Mouse (Mus musculus) kidney, embryonic 14.5 days (tissue): ENCODE data around the gene Srek1. TPM values are rescaled to one million over a fixed set of nuclear protein-coding genes. Genes with fewer than 3 reads are reported as not detected.

Source experiments
- ATAC-seq: fragments of 200-750 bp; cut with Nextera tagmentation; 2 replicates; pipeline ENCODE4 v1.8.0; 2017; ENCODE audit warnings: moderate number of reproducible peaks, mild to moderate bottlenecking, moderate TSS enrichment, moderate library complexity; ENCODE audit not compliant: low FRiP score, low TSS enrichment
- H3K27ac ChIP-seq: fragments of 300-500 bp; sonication (generic); 2 replicates; pipeline ENCODE4 v1.5.1; 2014; ENCODE audit warnings: low read depth, mild to moderate bottlenecking, low read length, moderate library complexity, mixed read lengths
- H3K27me3 ChIP-seq: fragments of 300-500 bp; sonication (generic); 2 replicates; pipeline ENCODE4 v1.6.1; 2014; ENCODE audit warnings: mild to moderate bottlenecking, low read length; ENCODE audit not compliant: control insufficient read depth, insufficient read depth
- H3K36me3 ChIP-seq: fragments of 300-500 bp; sonication (generic); 2 replicates; pipeline ENCODE4 v1.6.1; 2014; ENCODE audit warnings: low read length, mixed read lengths; ENCODE audit not compliant: control insufficient read depth, insufficient read depth
- H3K4me1 ChIP-seq: fragments of 300-500 bp; sonication (generic); 2 replicates; pipeline ENCODE4 v1.6.1; 2014; ENCODE audit warnings: low read length, mixed read lengths; ENCODE audit not compliant: control insufficient read depth, insufficient read depth
- H3K4me2 ChIP-seq: fragments of 300-500 bp; sonication (generic); replicated peaks from 2 replicates; pipeline ENCODE4 v1.6.1; 2014; ENCODE audit warnings: low read depth, mild to moderate bottlenecking, low read length
- H3K4me3 ChIP-seq: fragments of 300-500 bp; sonication (generic); 2 replicates; pipeline ENCODE4 v1.5.1; 2014; ENCODE audit warnings: mild to moderate bottlenecking, low read length
- H3K9ac ChIP-seq: fragments of 300-500 bp; sonication (generic); 2 replicates; pipeline ENCODE4 v1.6.1; 2014; ENCODE audit warnings: low read depth, mild to moderate bottlenecking, low read length, moderate library complexity
- H3K9me3 ChIP-seq: fragments of 300-500 bp; sonication (generic); 2 replicates; pipeline ENCODE4 v1.6.1; 2016; ENCODE audit warnings: low read length; ENCODE audit not compliant: control insufficient read depth
- WGBS: fragments of 180-500 bp; shearing (Covaris S2); extraction: QIAGEN DNeasy Blood & Tissue Kit; methylation state at CpG from one replicate; pipeline ENCODE4 v1.1.7; 2014; 5-methylcytosine and 5-hydroxymethylcytosine counted together
- polyA plus RNA-seq: library from polyadenylated mRNA; unstranded; fragments of >200 nt; fragmentation: Nextera tagmentation; extraction: Ambion mirVana; gene quantifications from 2 replicates; pipeline ENCODE4 v1.2.1, GENCODE M21; 2014

Gene Srek1
- polyA plus RNA-seq, 1 experiment from 2014 or later, result 125 TPM

DNA sequence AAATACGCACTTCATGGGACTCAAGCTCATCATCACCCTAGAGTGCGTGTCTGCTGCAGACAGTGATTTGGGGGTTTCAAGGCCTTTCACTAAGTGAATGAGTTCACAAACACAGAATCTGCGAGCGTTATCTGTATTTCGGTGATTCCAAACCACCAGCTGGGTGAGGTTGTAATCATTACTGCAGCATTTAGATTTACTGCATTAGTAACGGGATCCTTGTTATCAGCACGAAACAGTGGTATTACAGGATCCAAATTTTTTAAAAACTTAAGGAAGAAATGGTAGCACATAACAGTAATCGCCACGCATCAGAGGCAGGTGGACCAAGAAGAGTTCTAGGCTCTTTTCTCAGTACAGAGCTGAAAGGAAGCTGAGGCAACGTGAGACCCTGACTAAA is 12.4 kb downstream of the Srek1 start:
- ATAC-seq, result no peak
- Histone ChIP-seq H3K4me3 (no peak overlapping the region), H3K4me1 (no peaks in the 10 kb centered on the region), H3K4me2 (no peak overlapping the region), H3K9ac (no peak overlapping the region), H3K9me3 (no peaks in the 10 kb centered on the region), H3K36me3 (peaks cover 76% of the 10 kb centered on the region), H3K27ac (no peak overlapping the region), H3K27me3 (no peaks in the 10 kb centered on the region)
- WGBS, result 88% methylated on average over 10 of the region's 10 CpGs

- H3K27ac ChIP-seq, result no peak overlapping the region
- no peak for ATAC-seq
- H3K9me3 ChIP-seq, result no peaks in the 10 kb centered on the region
- H3K9ac ChIP-seq, result no peak overlapping the region
- H3K4me2 ChIP-seq, result no peak overlapping the region
- no peaks in the 10 kb centered on the region for H3K27me3 ChIP-seq
- no peak overlapping the region for H3K4me3 ChIP-seq
- H3K4me1 ChIP-seq, result no peaks in the 10 kb centered on the region
- peaks cover 80% of the 10 kb centered on the region for H3K36me3 ChIP-seq
- 71% methylated on average over 3 of the region's 3 CpGs for WGBS
These were observed 23.0 kb downstream of the Srek1 start for GRCm38 (mm10) chr13:103751421-103751820.

DNA sequence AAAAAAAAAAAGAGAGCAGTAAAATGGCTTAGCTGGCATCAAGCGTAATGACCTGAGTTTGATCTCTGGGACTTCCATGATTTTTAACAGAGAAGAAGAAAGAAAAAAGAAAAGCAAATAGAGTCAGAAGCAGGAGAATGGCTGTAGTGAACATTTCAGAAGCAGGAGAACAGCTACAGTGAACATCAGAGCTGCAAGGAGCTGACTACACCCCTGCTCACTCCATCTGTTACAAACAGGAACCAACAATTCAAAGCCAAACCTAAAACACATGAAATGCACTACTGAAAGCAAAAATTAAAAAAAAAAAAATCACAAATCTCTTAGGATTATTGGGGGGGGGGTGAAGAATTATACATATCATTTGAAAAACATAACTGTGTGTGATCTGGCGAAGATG is 28.7 kb downstream of the Srek1 start:
- no peak for ATAC-seq
- H3K4me3 ChIP-seq, result no peak overlapping the region
- H3K9me3 ChIP-seq, result no peaks in the 10 kb centered on the region
- no peak overlapping the region for H3K4me2 ChIP-seq
- H3K27ac ChIP-seq, result no peak overlapping the region
- H3K9ac ChIP-seq, result no peak overlapping the region
- H3K27me3 ChIP-seq, result no peaks in the 10 kb centered on the region
- 97% methylated on average over 2 of the region's 2 CpGs for WGBS
- H3K4me1 ChIP-seq, result no peaks in the 10 kb centered on the region
- H3K36me3 ChIP-seq, result peaks cover 79% of the 10 kb centered on the region

DNA sequence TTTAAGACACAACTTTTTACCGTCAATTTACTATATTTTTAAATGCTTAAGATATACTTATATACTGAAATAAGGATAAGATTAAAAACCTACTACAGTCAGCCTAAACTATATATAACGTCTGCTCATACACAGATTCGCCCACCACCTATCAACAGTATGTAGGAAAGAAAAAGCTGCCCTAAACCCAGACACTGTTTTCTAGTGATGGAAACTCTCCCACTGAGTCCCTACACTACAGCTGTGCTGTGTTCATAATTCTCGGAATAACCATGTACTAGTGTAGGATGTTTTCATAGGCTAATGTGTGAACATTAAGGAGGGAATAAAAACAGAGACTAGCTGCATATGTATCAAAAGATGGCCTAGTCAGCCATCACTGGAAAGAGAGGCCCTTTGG is 29.2 kb downstream of the Srek1 start:
- no peaks in the 10 kb centered on the region for H3K4me1 ChIP-seq
- no peak overlapping the region for H3K4me3 ChIP-seq
- no peaks in the 10 kb centered on the region for H3K27me3 ChIP-seq
- ATAC-seq, result no peak
- H3K27ac ChIP-seq, result no peak overlapping the region
- no peak overlapping the region for H3K9ac ChIP-seq
- WGBS, result 91% methylated on average over 4 of the region's 4 CpGs
- no peaks in the 10 kb centered on the region for H3K9me3 ChIP-seq
- H3K36me3 ChIP-seq, result peaks cover 78% of the 10 kb centered on the region
- no peak overlapping the region for H3K4me2 ChIP-seq

GRCm38 (mm10) chr13:103735330-103736007 is 38.9 kb downstream of the Srek1 start:
- Histone ChIP-seq H3K4me3 (no peak overlapping the region), H3K27ac (no peak overlapping the region), H3K36me3 (peaks cover 33% of the 10 kb centered on the region), H3K4me2 (no peak overlapping the region), H3K9me3 (no peaks in the 10 kb centered on the region), H3K4me1 (no peaks in the 10 kb centered on the region), H3K27me3 (no peaks in the 10 kb centered on the region), H3K9ac (no peak overlapping the region)
- 92% methylated on average over 5 of the region's 5 CpGs for WGBS
- no peak for ATAC-seq

DNA sequence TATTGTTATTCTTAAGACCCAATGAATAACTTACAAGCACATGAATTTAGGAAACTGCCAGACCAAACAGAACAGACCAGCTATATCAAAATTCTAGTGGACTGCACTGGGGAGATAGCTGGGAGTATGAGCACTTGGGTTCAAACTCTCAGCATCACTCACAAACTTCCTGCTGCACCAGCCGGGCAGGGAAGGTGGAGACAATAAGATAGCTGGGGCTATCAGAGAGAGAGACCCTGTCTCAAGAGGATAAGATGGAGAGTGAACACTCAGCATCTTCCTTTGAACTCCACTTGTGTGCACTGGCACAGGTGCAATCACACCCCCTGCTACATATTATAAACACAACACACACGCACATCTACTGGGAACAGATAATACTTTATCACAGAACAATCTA is 47.5 kb downstream of the Srek1 start:
- Histone ChIP-seq H3K4me2 (no peak overlapping the region), H3K4me3 (no peak overlapping the region), H3K9ac (no peak overlapping the region), H3K9me3 (no peaks in the 10 kb centered on the region; the same call in 1 of the 2 replicates), H3K36me3 (no peaks in the 10 kb centered on the region), H3K4me1 (no peaks in the 10 kb centered on the region), H3K27me3 (no peaks in the 10 kb centered on the region), H3K27ac (no peak overlapping the region)
- no peak for ATAC-seq
- WGBS, result 83% methylated on average over 2 of the region's 2 CpGs

DNA sequence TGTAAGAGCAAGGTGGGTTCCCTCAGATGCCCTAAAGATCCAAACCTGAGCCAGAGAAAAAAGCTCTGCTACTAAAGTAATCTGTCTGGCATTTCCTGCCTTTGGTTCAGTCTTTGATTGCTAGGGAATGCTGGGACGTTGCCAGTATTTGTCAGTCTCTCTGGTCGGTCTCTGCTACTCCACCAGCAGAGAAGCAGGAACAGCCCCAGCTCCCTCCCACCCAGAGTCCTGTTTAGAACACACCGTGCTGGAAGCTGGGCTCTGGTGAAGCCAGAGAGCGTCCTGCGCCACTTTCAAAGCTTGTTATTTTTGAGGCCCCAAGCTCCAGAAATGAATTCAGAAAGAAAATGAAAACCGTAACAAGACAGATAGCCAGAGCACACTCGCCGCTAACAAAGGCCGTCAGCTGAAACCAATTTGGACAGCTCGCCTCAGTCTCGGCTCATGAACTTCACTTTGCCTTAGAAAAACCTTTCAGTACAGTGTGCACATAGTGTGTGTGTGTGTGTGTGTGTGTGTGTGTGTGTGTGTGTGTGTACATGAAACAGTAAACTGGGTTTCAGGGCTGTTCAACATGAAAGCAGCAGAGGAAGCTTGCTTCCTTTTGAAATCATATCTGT is 62.9 kb downstream of the Srek1 start:
- H3K4me2 ChIP-seq, result no peak overlapping the region
- 0 out of 2 replicates have a peak overlapping the region, but pooled peaks have one; percentile 37 for H3K27ac ChIP-seq
- no peak overlapping the region for H3K4me3 ChIP-seq
- H3K9ac ChIP-seq, result no peak overlapping the region
- H3K36me3 ChIP-seq, result no peaks in the 10 kb centered on the region
- ATAC-seq, result no peak
- H3K27me3 ChIP-seq, result no peaks in the 10 kb centered on the region
- WGBS, result 43% methylated on average over 11 of the region's 11 CpGs
- H3K4me1 ChIP-seq, result 0 out of 2 replicates have a peak, but pooled peaks cover 5% of the 10 kb centered on the region
- no peaks in the 10 kb centered on the region for H3K9me3 ChIP-seq

DNA sequence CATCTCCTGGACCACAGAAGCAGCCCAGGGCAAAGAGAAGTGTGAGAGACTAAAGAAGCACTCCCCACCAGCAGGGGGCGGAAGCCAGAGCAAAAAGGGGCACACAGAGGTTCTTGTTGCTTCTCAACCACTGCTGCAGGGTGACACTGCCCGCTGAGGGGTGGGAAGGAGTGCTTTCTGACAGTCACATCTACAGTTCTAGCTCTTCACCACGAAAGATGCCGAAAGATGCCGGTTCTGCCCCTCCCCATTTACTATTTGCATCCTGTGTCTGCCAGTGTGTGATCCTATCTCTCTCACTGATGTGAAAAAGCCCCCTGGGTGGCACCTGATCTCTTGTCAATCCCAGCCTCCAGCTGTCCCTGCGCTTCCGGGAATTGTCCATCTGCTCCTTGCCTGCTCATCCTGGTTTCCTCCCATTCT is 64.0 kb downstream of the Srek1 start:
- no peak overlapping the region for H3K27ac ChIP-seq
- H3K4me2 ChIP-seq, result no peak overlapping the region
- H3K4me3 ChIP-seq, result no peak overlapping the region
- no peak overlapping the region for H3K9ac ChIP-seq
- H3K27me3 ChIP-seq, result no peaks in the 10 kb centered on the region
- H3K9me3 ChIP-seq, result no peaks in the 10 kb centered on the region
- ATAC-seq, result peak; percentile 32; the same call in 1 of the 2 replicates
- 0 out of 2 replicates have a peak, but pooled peaks cover 5% of the 10 kb centered on the region for H3K4me1 ChIP-seq
- no peaks in the 10 kb centered on the region for H3K36me3 ChIP-seq
- WGBS, result 55% methylated on average over 7 of the region's 7 CpGs

- no peak for ATAC-seq
- WGBS, result 74% methylated on average over 6 of the region's 6 CpGs
These were observed 68.9 kb downstream of the Srek1 start for GRCm38 (mm10) chr13:103705436-103705978.

More at GRCm38 (mm10) chr13:103705436-103705978, 68.9 kb downstream of the Srek1 start:
- no peaks in the 10 kb centered on the region for H3K36me3 ChIP-seq
- no peak overlapping the region for H3K9ac ChIP-seq
- no peak overlapping the region for H3K27ac ChIP-seq
- no peak overlapping the region for H3K4me2 ChIP-seq
- no peak overlapping the region for H3K4me3 ChIP-seq
- H3K9me3 ChIP-seq, result no peaks in the 10 kb centered on the region
- no peaks in the 10 kb centered on the region for H3K27me3 ChIP-seq
- peaks cover 5% of the 10 kb centered on the region; the same call in 1 of the 2 replicates for H3K4me1 ChIP-seq
